Mouse (Mus musculus): Measurements from ENCODE around the gene Acot3. TPM values are rescaled to one million over a fixed set of nuclear protein-coding genes. Genes with fewer than 3 reads are reported as not detected.

The Acot3 gene
- polyA plus RNA-seq, 1 experiment from 2014 or later = 0.55 TPM

DNA sequence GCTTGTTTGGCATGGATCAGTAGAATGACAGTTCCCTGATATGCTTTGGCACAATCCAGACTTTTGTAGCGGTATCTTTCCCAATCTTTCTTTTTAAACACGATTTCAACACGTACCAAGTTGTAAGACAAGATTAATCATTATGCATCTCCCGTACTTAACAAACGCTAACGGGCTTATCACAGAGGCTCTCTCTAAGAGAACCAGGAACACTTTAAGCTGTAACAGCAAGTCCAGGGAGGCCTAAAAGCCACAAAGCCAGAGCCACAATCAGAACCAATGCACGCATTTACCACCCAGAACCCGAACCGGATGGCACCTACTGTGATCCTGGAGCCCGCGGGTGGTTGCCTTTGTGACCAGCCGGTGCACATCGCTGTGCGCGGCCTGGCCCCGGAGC lies 1.2 kb downstream of the Acot3 start:
- Histone ChIP-seq H3K4me3 (ENCODE audit: low read length) (peak overlapping the region; percentile 42), H3K4me1 (ENCODE audit: control insufficient read depth, insufficient read depth, low read length) (no peaks in the 10 kb centered on the region), H3K9ac (ENCODE audit: low read depth, low read length) (peak overlapping the region; percentile 50; the same call in 1 of the 2 replicates), H3K27me3 (ENCODE audit: control insufficient read depth, insufficient read depth, low read length) (peaks cover 9% of the 10 kb centered on the region; the same call in 1 of the 2 replicates), H3K9me3 (ENCODE audit: control insufficient read depth, low read length) (peaks cover 5% of the 10 kb centered on the region), H3K36me3 (ENCODE audit: control insufficient read depth, insufficient read depth, low read length) (no peaks in the 10 kb centered on the region), H3K4me2 (replicated peaks; ENCODE audit: low read depth, low read length) (peak overlapping the region; percentile 79), H3K27ac (ENCODE audit: low read depth, low read length) (no peak overlapping the region)
- no peak for ATAC-seq (ENCODE audit: low FRiP score, low TSS enrichment)
- 18% methylated on average over 16 of the region's 16 CpGs for WGBS

DNA sequence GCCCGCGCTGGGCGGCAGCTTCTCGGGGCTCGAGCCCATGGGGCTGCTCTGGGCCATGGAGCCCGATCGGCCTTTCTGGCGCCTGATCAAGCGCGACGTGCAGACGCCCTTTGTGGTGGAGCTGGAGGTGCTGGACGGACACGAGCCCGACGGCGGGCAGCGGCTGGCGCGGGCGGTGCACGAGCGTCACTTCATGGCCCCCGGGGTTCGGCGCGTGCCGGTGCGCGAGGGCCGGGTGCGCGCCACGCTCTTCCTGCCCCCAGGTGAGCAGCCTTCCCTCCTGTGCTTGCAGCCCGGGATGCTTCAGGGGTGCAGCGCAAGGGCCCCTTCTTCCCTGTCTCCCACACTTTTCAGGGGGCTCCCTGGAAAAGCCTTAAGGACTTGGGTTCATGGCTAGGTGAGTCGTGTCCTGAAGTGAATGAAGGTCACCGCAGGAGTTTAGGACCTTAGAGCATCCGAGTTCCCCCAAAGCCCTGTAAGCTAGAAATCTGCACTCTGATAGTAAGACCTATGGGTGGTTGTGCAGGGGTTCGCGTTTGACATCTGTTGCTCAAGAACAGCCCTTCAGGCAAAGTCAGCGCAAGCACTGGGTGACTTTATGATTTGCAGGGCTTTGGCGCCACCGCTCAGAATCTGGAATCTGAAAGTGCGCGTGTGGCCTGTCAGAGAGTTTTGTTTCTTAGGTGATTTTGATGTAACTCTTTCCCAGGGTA lies 1.9 kb downstream of the Acot3 start:
- Histone ChIP-seq H3K4me3 (ENCODE audit: low read length) (peak overlapping the region; percentile 42), H3K27ac (ENCODE audit: low read depth, low read length) (no peak overlapping the region), H3K4me2 (replicated peaks; ENCODE audit: low read depth, low read length) (peak overlapping the region; percentile 79), H3K9ac (ENCODE audit: low read depth, low read length) (peak overlapping the region; percentile 50), H3K36me3 (ENCODE audit: control insufficient read depth, insufficient read depth, low read length) (no peaks in the 10 kb centered on the region), H3K9me3 (ENCODE audit: control insufficient read depth, low read length) (no peaks in the 10 kb centered on the region), H3K4me1 (ENCODE audit: control insufficient read depth, insufficient read depth, low read length) (no peaks in the 10 kb centered on the region), H3K27me3 (ENCODE audit: control insufficient read depth, insufficient read depth, low read length) (peaks cover 9% of the 10 kb centered on the region; the same call in 1 of the 2 replicates)
- 2% methylated on average over 34 of the region's 46 CpGs for WGBS
- peak; percentile 39; the same call in 1 of the 2 replicates for ATAC-seq (ENCODE audit: low FRiP score, low TSS enrichment)

- Histone ChIP-seq H3K4me3 (ENCODE audit: low read length) (no peak overlapping the region), H3K27me3 (ENCODE audit: control insufficient read depth, insufficient read depth, low read length) (no peaks in the 10 kb centered on the region), H3K4me1 (ENCODE audit: control insufficient read depth, insufficient read depth, low read length) (no peaks in the 10 kb centered on the region), H3K4me2 (replicated peaks; ENCODE audit: low read depth, low read length) (no peak overlapping the region), H3K27ac (ENCODE audit: low read depth, low read length) (no peak overlapping the region), H3K9ac (ENCODE audit: low read depth, low read length) (no peak overlapping the region), H3K36me3 (ENCODE audit: control insufficient read depth, insufficient read depth, low read length) (no peaks in the 10 kb centered on the region), H3K9me3 (ENCODE audit: control insufficient read depth, low read length) (no peaks in the 10 kb centered on the region)
- no peak for ATAC-seq (ENCODE audit: low FRiP score, low TSS enrichment)
- WGBS = 31% methylated on average over 2 of the region's 2 CpGs
Measured at GRCm38 (mm10) chr12:84060946-84061345, 9.0 kb downstream of the Acot3 start.

- no peak for ATAC-seq (ENCODE audit: low FRiP score, low TSS enrichment)
- WGBS = 94% methylated on average over 20 of the region's 20 CpGs
- Histone ChIP-seq H3K4me3 (ENCODE audit: low read length) (no peak overlapping the region), H3K4me1 (ENCODE audit: control insufficient read depth, insufficient read depth, low read length) (no peaks in the 10 kb centered on the region), H3K9me3 (ENCODE audit: control insufficient read depth, low read length) (no peaks in the 10 kb centered on the region), H3K36me3 (ENCODE audit: control insufficient read depth, insufficient read depth, low read length) (no peaks in the 10 kb centered on the region), H3K4me2 (replicated peaks; ENCODE audit: low read depth, low read length) (no peak overlapping the region), H3K27me3 (ENCODE audit: control insufficient read depth, insufficient read depth, low read length) (no peaks in the 10 kb centered on the region), H3K9ac (ENCODE audit: low read depth, low read length) (no peak overlapping the region), H3K27ac (ENCODE audit: low read depth, low read length) (no peak overlapping the region)
Measured at GRCm38 (mm10) chr12:84062336-84062735, 10.4 kb downstream of the Acot3 start.

DNA sequence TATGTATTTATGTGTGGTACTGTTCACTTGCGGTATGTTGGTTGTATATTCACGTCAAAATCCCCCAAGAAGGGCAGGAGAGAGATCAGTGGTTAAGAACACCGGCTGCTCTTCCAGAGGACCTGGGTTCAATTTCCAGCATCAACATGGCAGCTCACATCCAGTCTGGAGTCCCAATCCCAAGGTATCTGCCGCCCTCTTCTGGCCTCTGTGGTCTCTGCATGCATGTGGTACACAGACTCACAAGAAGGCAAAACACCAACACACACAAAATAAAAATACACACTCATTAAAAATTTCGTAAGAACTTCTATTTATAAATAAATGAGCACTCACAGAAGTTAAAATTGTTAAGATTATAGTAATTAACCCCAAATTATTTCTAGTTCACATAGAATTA lies 11.3 kb downstream of the Acot3 start:
- Histone ChIP-seq H3K9me3 (ENCODE audit: control insufficient read depth, low read length) (no peaks in the 10 kb centered on the region), H3K27me3 (ENCODE audit: control insufficient read depth, insufficient read depth, low read length) (no peaks in the 10 kb centered on the region), H3K9ac (ENCODE audit: low read depth, low read length) (no peak overlapping the region), H3K27ac (ENCODE audit: low read depth, low read length) (no peak overlapping the region), H3K4me1 (ENCODE audit: control insufficient read depth, insufficient read depth, low read length) (no peaks in the 10 kb centered on the region), H3K4me3 (ENCODE audit: low read length) (no peak overlapping the region), H3K36me3 (ENCODE audit: control insufficient read depth, insufficient read depth, low read length) (no peaks in the 10 kb centered on the region), H3K4me2 (replicated peaks; ENCODE audit: low read depth, low read length) (no peak overlapping the region)
- no peak for ATAC-seq (ENCODE audit: low FRiP score, low TSS enrichment)
- WGBS = 75% methylated on average over 5 of the region's 5 CpGs

- ATAC-seq (ENCODE audit: low FRiP score, low TSS enrichment) = no peak
- H3K27me3 ChIP-seq (ENCODE audit: control insufficient read depth, insufficient read depth, low read length) = peaks cover 3% of the 10 kb centered on the region; the same call in 1 of the 2 replicates
- H3K36me3 ChIP-seq (ENCODE audit: control insufficient read depth, insufficient read depth, low read length) = no peaks in the 10 kb centered on the region
- no peak overlapping the region for H3K4me2 ChIP-seq (replicated peaks; ENCODE audit: low read depth, low read length)
- H3K9me3 ChIP-seq (ENCODE audit: control insufficient read depth, low read length) = no peaks in the 10 kb centered on the region
- H3K4me1 ChIP-seq (ENCODE audit: control insufficient read depth, insufficient read depth, low read length) = no peaks in the 10 kb centered on the region
- no peak overlapping the region for H3K9ac ChIP-seq (ENCODE audit: low read depth, low read length)
- H3K4me3 ChIP-seq (ENCODE audit: low read length) = no peak overlapping the region
- H3K27ac ChIP-seq (ENCODE audit: low read depth, low read length) = no peak overlapping the region
- 88% methylated on average over 2 of the region's 2 CpGs for WGBS
Measured at GRCm38 (mm10) chr12:84063833-84064232, 11.9 kb downstream of the Acot3 start.

DNA sequence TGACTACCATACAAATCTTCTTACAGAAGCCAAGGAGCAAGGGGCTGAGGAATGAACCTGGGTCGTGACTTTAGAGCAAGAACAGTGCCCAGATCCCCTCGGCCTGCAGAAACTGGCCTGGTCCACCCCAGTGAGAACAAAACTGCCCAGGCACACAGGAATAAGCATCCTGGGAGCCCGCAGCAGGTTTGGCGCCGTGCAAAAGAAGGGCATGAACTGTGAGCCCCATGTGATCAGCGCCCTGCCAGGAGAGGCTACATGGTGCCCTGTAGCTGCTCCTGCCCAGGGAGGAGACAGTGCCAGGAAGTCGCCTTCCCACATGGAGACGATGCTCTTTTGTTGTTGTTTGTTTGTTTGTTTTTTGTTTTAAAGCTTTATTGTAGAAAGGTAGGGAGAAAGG lies 12.7 kb downstream of the Acot3 start:
- H3K27ac ChIP-seq (ENCODE audit: low read depth, low read length) = no peak overlapping the region
- ATAC-seq (ENCODE audit: low FRiP score, low TSS enrichment) = no peak
- WGBS = 78% methylated on average over 8 of the region's 8 CpGs

GRCm38 (mm10) chr12:84067752-84068151 lies 15.8 kb downstream of the Acot3 start:
- 85% methylated on average over 4 of the region's 4 CpGs for WGBS
- Histone ChIP-seq H3K4me2 (replicated peaks; ENCODE audit: low read depth, low read length) (no peak overlapping the region), H3K4me3 (ENCODE audit: low read length) (no peak overlapping the region), H3K9ac (ENCODE audit: low read depth, low read length) (no peak overlapping the region), H3K9me3 (ENCODE audit: control insufficient read depth, low read length) (no peaks in the 10 kb centered on the region), H3K27me3 (ENCODE audit: control insufficient read depth, insufficient read depth, low read length) (peaks cover 9% of the 10 kb centered on the region; the same call in 1 of the 2 replicates), H3K27ac (ENCODE audit: low read depth, low read length) (no peak overlapping the region), H3K36me3 (ENCODE audit: control insufficient read depth, insufficient read depth, low read length) (no peaks in the 10 kb centered on the region), H3K4me1 (ENCODE audit: control insufficient read depth, insufficient read depth, low read length) (no peaks in the 10 kb centered on the region)
- no peak for ATAC-seq (ENCODE audit: low FRiP score, low TSS enrichment)

More for the DNA sequence above, 12.7 kb downstream of the Acot3 start:
- Histone ChIP-seq H3K9ac (ENCODE audit: low read depth, low read length) (no peak overlapping the region), H3K4me2 (replicated peaks; ENCODE audit: low read depth, low read length) (no peak overlapping the region), H3K4me3 (ENCODE audit: low read length) (no peak overlapping the region), H3K4me1 (ENCODE audit: control insufficient read depth, insufficient read depth, low read length) (no peaks in the 10 kb centered on the region), H3K9me3 (ENCODE audit: control insufficient read depth, low read length) (no peaks in the 10 kb centered on the region), H3K27me3 (ENCODE audit: control insufficient read depth, insufficient read depth, low read length) (peaks cover 9% of the 10 kb centered on the region; the same call in 1 of the 2 replicates), H3K36me3 (ENCODE audit: control insufficient read depth, insufficient read depth, low read length) (no peaks in the 10 kb centered on the region)

GRCm38 (mm10) chr12:84068296-84068695 lies 16.4 kb downstream of the Acot3 start:
- H3K4me3 ChIP-seq (ENCODE audit: low read length) = no peak overlapping the region
- no peaks in the 10 kb centered on the region for H3K4me1 ChIP-seq (ENCODE audit: control insufficient read depth, insufficient read depth, low read length)
- no peak overlapping the region for H3K4me2 ChIP-seq (replicated peaks; ENCODE audit: low read depth, low read length)
- ATAC-seq (ENCODE audit: low FRiP score, low TSS enrichment) = no peak
- WGBS = 66% methylated on average over 8 of the region's 8 CpGs
- H3K9me3 ChIP-seq (ENCODE audit: control insufficient read depth, low read length) = no peaks in the 10 kb centered on the region
- H3K9ac ChIP-seq (ENCODE audit: low read depth, low read length) = no peak overlapping the region
- H3K36me3 ChIP-seq (ENCODE audit: control insufficient read depth, insufficient read depth, low read length) = no peaks in the 10 kb centered on the region
- peaks cover 9% of the 10 kb centered on the region; the same call in 1 of the 2 replicates for H3K27me3 ChIP-seq (ENCODE audit: control insufficient read depth, insufficient read depth, low read length)
- no peak overlapping the region for H3K27ac ChIP-seq (ENCODE audit: low read depth, low read length)

Measured in kidney, embryonic 14.5 days (tissue).